Mouse (Mus musculus): ENCODE measurements at regions not wholly inside any gene's neighbourhood (a gene's known extent, or its start where the extent isn't known, plus 50 kb on each side); places are given as distances from the start of the nearest gene placed in this dataset.

- no peak overlapping the region for H3K27ac ChIP-seq (replicated peaks)
- H3K9ac ChIP-seq (replicated peaks), result no peak overlapping the region
- H3K36me3 ChIP-seq, result no peaks in the 10 kb centered on the region
- H3K4me3 ChIP-seq, result no peak overlapping the region
- H3K9me3 ChIP-seq, result no peaks in the 10 kb centered on the region; the same call in 1 of the 2 replicates
- WGBS, result 91% methylated on average over 10 of the region's 10 CpGs
- no peaks in the 10 kb centered on the region for H3K27me3 ChIP-seq
- H3K4me2 ChIP-seq (replicated peaks), result no peak overlapping the region
- H3K4me1 ChIP-seq, result no peaks in the 10 kb centered on the region
- ATAC-seq (ENCODE audit: low FRiP score, low read depth), result no peak
These were observed 250.5 kb downstream of the Hivep2 start for GRCm38 (mm10) chr10:14216191-14216992.

GRCm38 (mm10) chr10:14215512-14215911 lies 249.6 kb downstream of the Hivep2 start:
- WGBS, result 83% methylated on average over 4 of the region's 4 CpGs
- Histone ChIP-seq H3K27ac (replicated peaks) (no peak overlapping the region), H3K4me2 (replicated peaks) (no peak overlapping the region), H3K27me3 (no peaks in the 10 kb centered on the region), H3K4me1 (no peaks in the 10 kb centered on the region), H3K9me3 (no peaks in the 10 kb centered on the region; the same call in 1 of the 2 replicates), H3K9ac (replicated peaks) (no peak overlapping the region), H3K4me3 (no peak overlapping the region), H3K36me3 (no peaks in the 10 kb centered on the region)
- ATAC-seq (ENCODE audit: low FRiP score, low read depth), result no peak

GRCm38 (mm10) chr10:14213536-14213935 lies 247.7 kb downstream of the Hivep2 start:
- ATAC-seq (ENCODE audit: low FRiP score, low read depth), result no peak
- Histone ChIP-seq H3K4me1 (no peaks in the 10 kb centered on the region), H3K9me3 (no peaks in the 10 kb centered on the region; the same call in 1 of the 2 replicates), H3K27me3 (no peaks in the 10 kb centered on the region), H3K36me3 (no peaks in the 10 kb centered on the region), H3K27ac (replicated peaks) (no peak overlapping the region), H3K4me3 (no peak overlapping the region), H3K4me2 (replicated peaks) (no peak overlapping the region), H3K9ac (replicated peaks) (no peak overlapping the region)
- WGBS, result 87% methylated on average over 5 of the region's 5 CpGs

GRCm38 (mm10) chr10:14211926-14212325 lies 246.1 kb downstream of the Hivep2 start:
- Histone ChIP-seq H3K4me2 (replicated peaks) (no peak overlapping the region), H3K27me3 (no peaks in the 10 kb centered on the region), H3K9ac (replicated peaks) (no peak overlapping the region), H3K4me1 (no peaks in the 10 kb centered on the region), H3K36me3 (no peaks in the 10 kb centered on the region), H3K27ac (replicated peaks) (no peak overlapping the region), H3K4me3 (no peak overlapping the region), H3K9me3 (no peaks in the 10 kb centered on the region; the same call in 1 of the 2 replicates)
- 86% methylated on average over 6 of the region's 6 CpGs for WGBS
- no peak for ATAC-seq (ENCODE audit: low FRiP score, low read depth)

- Histone ChIP-seq H3K4me1 (no peaks in the 10 kb centered on the region), H3K27me3 (no peaks in the 10 kb centered on the region), H3K4me3 (no peak overlapping the region), H3K4me2 (replicated peaks) (no peak overlapping the region), H3K27ac (replicated peaks) (no peak overlapping the region), H3K9me3 (no peaks in the 10 kb centered on the region), H3K9ac (replicated peaks) (no peak overlapping the region), H3K36me3 (no peaks in the 10 kb centered on the region)
- WGBS, result 88% methylated on average over 6 of the region's 6 CpGs
- ATAC-seq (ENCODE audit: low FRiP score, low read depth), result no peak
These were observed 245.6 kb downstream of the Hivep2 start for GRCm38 (mm10) chr10:14211481-14211880.

- no peak overlapping the region for H3K4me3 ChIP-seq
- ATAC-seq (ENCODE audit: low FRiP score, low read depth), result no peak
- H3K36me3 ChIP-seq, result no peaks in the 10 kb centered on the region
- no peaks in the 10 kb centered on the region for H3K4me1 ChIP-seq
- no peaks in the 10 kb centered on the region for H3K27me3 ChIP-seq
- no peak overlapping the region for H3K27ac ChIP-seq (replicated peaks)
- no peak overlapping the region for H3K4me2 ChIP-seq (replicated peaks)
- 91% methylated on average over 8 of the region's 8 CpGs for WGBS
- no peaks in the 10 kb centered on the region for H3K9me3 ChIP-seq
- no peak overlapping the region for H3K9ac ChIP-seq (replicated peaks)
These were observed 244.6 kb downstream of the Hivep2 start for GRCm38 (mm10) chr10:14210445-14210844.

- no peak overlapping the region for H3K27ac ChIP-seq (replicated peaks)
- WGBS, result 89% methylated on average over 6 of the region's 6 CpGs
- no peaks in the 10 kb centered on the region for H3K9me3 ChIP-seq
- no peaks in the 10 kb centered on the region for H3K36me3 ChIP-seq
- H3K9ac ChIP-seq (replicated peaks), result no peak overlapping the region
- no peak overlapping the region for H3K4me3 ChIP-seq
- no peak overlapping the region for H3K4me2 ChIP-seq (replicated peaks)
- no peaks in the 10 kb centered on the region for H3K4me1 ChIP-seq
- no peaks in the 10 kb centered on the region for H3K27me3 ChIP-seq
- no peak for ATAC-seq (ENCODE audit: low FRiP score, low read depth)
These were observed 244.2 kb downstream of the Hivep2 start for GRCm38 (mm10) chr10:14210045-14210444.

GRCm38 (mm10) chr10:14208206-14208605 lies 242.3 kb downstream of the Hivep2 start:
- Histone ChIP-seq H3K27me3 (no peaks in the 10 kb centered on the region), H3K27ac (replicated peaks) (no peak overlapping the region), H3K36me3 (no peaks in the 10 kb centered on the region), H3K4me3 (no peak overlapping the region), H3K4me1 (no peaks in the 10 kb centered on the region), H3K9me3 (no peaks in the 10 kb centered on the region), H3K4me2 (replicated peaks) (no peak overlapping the region), H3K9ac (replicated peaks) (no peak overlapping the region)
- ATAC-seq (ENCODE audit: low FRiP score, low read depth), result no peak
- WGBS, result 81% methylated on average over 6 of the region's 6 CpGs

GRCm38 (mm10) chr10:14207616-14208015 lies 241.7 kb downstream of the Hivep2 start:
- ATAC-seq (ENCODE audit: low FRiP score, low read depth), result no peak
- Histone ChIP-seq H3K27ac (replicated peaks) (no peak overlapping the region), H3K4me1 (no peaks in the 10 kb centered on the region), H3K27me3 (no peaks in the 10 kb centered on the region), H3K4me3 (no peak overlapping the region), H3K9ac (replicated peaks) (no peak overlapping the region), H3K4me2 (replicated peaks) (no peak overlapping the region), H3K9me3 (no peaks in the 10 kb centered on the region), H3K36me3 (no peaks in the 10 kb centered on the region)
- WGBS, result 77% methylated on average over 5 of the region's 5 CpGs

GRCm38 (mm10) chr10:14207051-14207570 lies 241.2 kb downstream of the Hivep2 start:
- Histone ChIP-seq H3K4me1 (no peaks in the 10 kb centered on the region), H3K9ac (replicated peaks) (no peak overlapping the region), H3K4me2 (replicated peaks) (no peak overlapping the region), H3K36me3 (no peaks in the 10 kb centered on the region), H3K27ac (replicated peaks) (no peak overlapping the region), H3K27me3 (no peaks in the 10 kb centered on the region), H3K4me3 (no peak overlapping the region), H3K9me3 (no peaks in the 10 kb centered on the region)
- ATAC-seq (ENCODE audit: low FRiP score, low read depth), result no peak
- WGBS, result 80% methylated on average over 5 of the region's 5 CpGs

All from midbrain, embryonic 12.5 days (tissue).